Mouse (Mus musculus): ENCODE results near the gene Lsg1. TPM values are rescaled to one million over a fixed set of nuclear protein-coding genes. Genes with fewer than 3 reads are reported as not detected.

The Lsg1 gene
- 38.2 and 46.6 TPM in 2 replicates for polyA plus RNA-seq (2015; fragmentation: Nextera tagmentation; extraction: Ambion mirVana)

DNA sequence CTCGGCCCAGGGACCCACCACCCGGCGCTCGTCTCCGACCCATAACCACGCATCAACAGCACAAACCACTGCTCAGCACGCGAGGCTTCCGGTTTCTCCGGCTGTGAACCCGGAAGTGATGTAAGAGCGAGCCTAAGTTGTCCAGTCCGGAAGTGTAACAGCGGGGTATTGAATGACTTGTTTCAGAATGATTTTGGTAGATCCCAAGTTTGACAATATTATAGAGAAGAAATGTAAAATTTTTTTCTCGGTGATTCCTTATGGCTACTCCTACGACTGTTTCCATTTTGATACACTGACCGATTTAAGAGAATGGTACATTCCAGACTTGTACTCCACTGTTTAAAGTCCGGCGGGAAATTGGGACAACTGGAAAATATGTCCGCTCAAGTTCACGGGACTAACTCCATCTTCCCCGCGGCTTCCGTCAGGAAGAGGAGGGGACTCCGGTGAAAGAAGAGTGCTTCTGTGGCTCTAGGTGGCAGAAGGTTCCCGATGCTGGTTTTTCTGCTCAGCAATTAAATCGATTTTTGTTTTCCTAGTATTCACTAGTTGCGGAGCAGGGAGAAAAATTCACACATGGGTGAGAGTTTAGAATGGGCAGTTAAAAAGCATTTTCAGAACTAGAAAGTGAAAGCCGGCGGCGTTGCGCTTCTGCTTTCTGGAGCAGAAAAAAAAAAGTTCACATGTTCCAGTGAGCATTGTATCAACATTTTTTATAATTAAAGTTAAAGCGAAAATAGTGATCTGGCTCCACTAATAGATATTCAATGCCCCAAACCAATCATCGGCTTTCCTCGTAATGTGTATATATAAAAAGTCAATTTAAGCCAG, at the start of gene Lsg1:
Lsg1 (minus strand) TSS at position 99 of the 834 bp plus-strand sequence.

DNA sequence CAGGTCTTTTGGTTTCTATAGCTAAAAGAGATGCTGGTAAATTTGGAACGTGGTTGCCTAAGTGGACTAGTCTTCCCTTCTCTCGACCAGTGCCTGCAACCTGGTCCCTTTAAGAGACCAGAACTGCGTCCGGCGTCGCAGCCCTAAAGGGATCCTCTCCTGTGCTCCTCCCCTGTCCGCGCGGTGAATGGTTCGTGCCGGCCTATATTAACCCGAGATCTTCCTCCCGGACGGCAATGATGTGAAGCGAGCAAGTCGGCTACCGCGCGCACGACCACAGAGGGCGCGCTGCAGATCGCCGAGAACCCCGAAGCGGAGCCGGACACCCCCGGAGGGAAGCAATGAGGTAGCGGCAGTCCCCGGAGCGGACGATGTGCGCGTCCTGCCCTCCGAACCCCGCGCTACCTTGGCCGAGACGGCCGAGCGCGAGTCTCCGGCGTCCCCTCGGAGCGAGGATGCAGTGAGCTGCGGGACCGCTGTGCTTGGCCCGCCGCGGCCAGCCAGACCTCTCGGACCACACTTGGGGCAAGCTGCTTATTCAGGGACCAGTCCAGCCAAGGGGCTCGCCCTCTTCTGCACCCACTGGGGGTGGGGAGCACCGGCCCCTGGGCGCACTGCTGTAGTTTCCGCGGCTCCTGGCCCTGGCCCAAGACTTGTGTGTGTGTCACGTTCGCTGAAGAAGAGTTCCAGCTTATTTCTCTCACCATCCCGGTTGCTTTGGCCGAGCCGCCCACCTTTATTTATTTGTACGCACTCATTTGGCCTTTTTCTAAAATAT, 12.3 kb upstream of the Lsg1 start, which contains the start of gene Fam43a:
Fam43a (plus strand) TSS at position 233 of the 778 bp plus-strand sequence.

DNA sequence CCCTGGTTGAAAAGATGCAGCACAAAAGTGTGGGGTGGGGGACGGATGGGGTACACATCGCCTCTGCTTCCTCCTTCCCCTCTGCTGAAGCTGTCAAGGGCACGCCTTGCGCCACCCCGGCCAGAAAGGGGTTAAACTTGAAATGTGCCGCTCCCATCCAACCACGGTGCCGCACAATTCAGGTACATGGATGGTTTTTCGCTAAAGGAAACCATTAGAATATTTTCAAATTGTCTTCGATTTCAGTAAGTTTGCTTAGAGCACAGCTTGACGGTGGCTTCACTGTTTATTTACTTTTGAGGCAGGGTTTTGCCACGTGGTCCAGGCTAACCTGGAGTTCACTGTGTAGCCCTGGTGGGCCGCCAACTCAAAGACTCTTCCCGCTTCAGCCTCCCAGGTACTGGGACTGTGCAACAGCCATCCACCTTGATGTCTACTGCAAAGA, 36.6 kb downstream of the Lsg1 start, which contains the start of gene Tmem44:
Tmem44 (minus strand) TSS at position 95 of the 445 bp plus-strand sequence.

Other genes with a start within 250 kb of the Lsg1 start
- gene Atp13a3, start 181.6 kb downstream of the Lsg1 start, polyA plus RNA-seq (2015; fragmentation: Nextera tagmentation; extraction: Ambion mirVana): 5.2 and 8.3 TPM in 2 replicates
- 7.8 and 15.8 TPM in 2 replicates for gene Tmem44, start 36.8 kb downstream of the Lsg1 start, polyA plus RNA-seq (2015; fragmentation: Nextera tagmentation; extraction: Ambion mirVana)
- 29.4 and 38.2 TPM in 2 replicates for gene Fam43a, start 12.1 kb upstream of the Lsg1 start, polyA plus RNA-seq (2015; fragmentation: Nextera tagmentation; extraction: Ambion mirVana)